Mouse (Mus musculus): ENCODE data around the gene Acbd6. TPM values are rescaled to one million over a fixed set of nuclear protein-coding genes. Genes with fewer than 3 reads are reported as not detected.
A peak's percentile ranks its signal among the peaks of the same experiment; 100 is the strongest.

Gene Acbd6
- 24.6 and 25.1 TPM in 2 replicates for total RNA-seq (2017)

- ATAC-seq (replicated peaks; ENCODE audit: low read depth, poor library complexity, severe bottlenecking) = peak; percentile 90
These were observed at the start of gene Acbd6 for GRCm38 (mm10) chr1:155558012-155558842. Gene Acbd6, plus strand, starts transcription at chr1:155558120.

- no peak for ATAC-seq (replicated peaks; ENCODE audit: low read depth, poor library complexity, severe bottlenecking)
These were observed 47.7 kb upstream of the Acbd6 start for GRCm38 (mm10) chr1:155510263-155510662.

GRCm38 (mm10) chr1:155515866-155516265 is 42.1 kb upstream of the Acbd6 start:
- no peak for ATAC-seq (replicated peaks; ENCODE audit: low read depth, poor library complexity, severe bottlenecking)

GRCm38 (mm10) chr1:155516594-155516993 is 41.3 kb upstream of the Acbd6 start:
- ATAC-seq (replicated peaks; ENCODE audit: low read depth, poor library complexity, severe bottlenecking) = no peak

- ATAC-seq (replicated peaks; ENCODE audit: low read depth, poor library complexity, severe bottlenecking) = no peak
These were observed 40.9 kb upstream of the Acbd6 start for GRCm38 (mm10) chr1:155517060-155517459.

- ATAC-seq (replicated peaks; ENCODE audit: low read depth, poor library complexity, severe bottlenecking) = no peak
These were observed 37.6 kb upstream of the Acbd6 start for GRCm38 (mm10) chr1:155520285-155520684.

- no peak for ATAC-seq (replicated peaks; ENCODE audit: low read depth, poor library complexity, severe bottlenecking)
These were observed 35.4 kb upstream of the Acbd6 start for GRCm38 (mm10) chr1:155522493-155522892.

GRCm38 (mm10) chr1:155526176-155526575 is 31.7 kb upstream of the Acbd6 start:
- no peak for ATAC-seq (replicated peaks; ENCODE audit: low read depth, poor library complexity, severe bottlenecking)

- no peak for ATAC-seq (replicated peaks; ENCODE audit: low read depth, poor library complexity, severe bottlenecking)
These were observed 30.7 kb upstream of the Acbd6 start for GRCm38 (mm10) chr1:155527027-155527786.

- no peak for ATAC-seq (replicated peaks; ENCODE audit: low read depth, poor library complexity, severe bottlenecking)
These were observed 30.1 kb upstream of the Acbd6 start for GRCm38 (mm10) chr1:155527787-155528158.

- ATAC-seq (replicated peaks; ENCODE audit: low read depth, poor library complexity, severe bottlenecking) = no peak
These were observed 29.4 kb upstream of the Acbd6 start for GRCm38 (mm10) chr1:155528405-155529119.

- ATAC-seq (replicated peaks; ENCODE audit: low read depth, poor library complexity, severe bottlenecking) = no peak
These were observed 28.6 kb upstream of the Acbd6 start for GRCm38 (mm10) chr1:155529120-155529963.

GRCm38 (mm10) chr1:155530561-155531457 is 27.1 kb upstream of the Acbd6 start:
- ATAC-seq (replicated peaks; ENCODE audit: low read depth, poor library complexity, severe bottlenecking) = 0 out of 2 replicates have a peak, but pooled peaks have one; percentile 18

GRCm38 (mm10) chr1:155532396-155532795 is 25.5 kb upstream of the Acbd6 start:
- ATAC-seq (replicated peaks; ENCODE audit: low read depth, poor library complexity, severe bottlenecking) = no peak

- ATAC-seq (replicated peaks; ENCODE audit: low read depth, poor library complexity, severe bottlenecking) = 0 out of 2 replicates have a peak, but pooled peaks have one; percentile 24
These were observed 24.9 kb upstream of the Acbd6 start for GRCm38 (mm10) chr1:155532833-155533688.

GRCm38 (mm10) chr1:155533689-155533965 is 24.3 kb upstream of the Acbd6 start:
- no peak for ATAC-seq (replicated peaks; ENCODE audit: low read depth, poor library complexity, severe bottlenecking)

- peak; percentile 89 for ATAC-seq (replicated peaks; ENCODE audit: low read depth, poor library complexity, severe bottlenecking)
These were observed 20.8 kb upstream of the Acbd6 start for GRCm38 (mm10) chr1:155537005-155537642.

GRCm38 (mm10) chr1:155538006-155538405 is 19.9 kb upstream of the Acbd6 start:
- no peak for ATAC-seq (replicated peaks; ENCODE audit: low read depth, poor library complexity, severe bottlenecking)

Data from common myeloid progenitor, adult 5-6 weeks (primary cell).